Mouse (Mus musculus): ENCODE data around the gene Pdlim1.

GRCm38 (mm10) chr19:40277494-40277893, 5.9 kb upstream of the Pdlim1 start:
- no peak for TF ChIP-seq CTCF (IDR thresholded peaks at IDR 0.05; ENCODE audit: borderline replicate concordance, control insufficient read depth, extremely low read depth, insufficient read depth, low read length, poor library complexity)
- no peak for TF ChIP-seq POLR2A (IDR thresholded peaks at IDR 0.05; ENCODE audit: control insufficient read depth, extremely low read depth, insufficient read depth, low read length, poor library complexity)
